Mouse (Mus musculus) neural tube, embryonic 14.5 days (tissue): Measurements from ENCODE around the gene Olfr332. TPM values are rescaled to one million over a fixed set of nuclear protein-coding genes. Genes with fewer than 3 reads are reported as not detected.
"Not testable (repeated sequence)": the region's sequence is repeated elsewhere in the genome, so short reads cannot be mapped to it uniquely, and the experiment has no call there.

Source experiments
- ATAC-seq: fragments of 200-750 bp; cut with Nextera tagmentation; 2 replicates; pipeline ENCODE4 v1.8.0; 2017; ENCODE audit warnings: low read depth, mild to moderate bottlenecking, moderate TSS enrichment, moderate library complexity
- H3K27ac ChIP-seq: fragments of 300-500 bp; sonication (generic); 2 replicates; pipeline ENCODE4 v1.5.1; 2014; ENCODE audit warnings: low read depth, mild to moderate bottlenecking, control low read depth, low read length, moderate library complexity, mixed read lengths
- H3K27me3 ChIP-seq: fragments of 300-500 bp; sonication (generic); 2 replicates; pipeline ENCODE4 v1.6.1; 2014; ENCODE audit warnings: low read length; ENCODE audit not compliant: control insufficient read depth, insufficient read depth
- H3K36me3 ChIP-seq: fragments of 300-500 bp; sonication (generic); 2 replicates; pipeline ENCODE4 v1.6.1; 2014; ENCODE audit warnings: low read length, mixed read lengths; ENCODE audit not compliant: control insufficient read depth, insufficient read depth
- H3K4me1 ChIP-seq: fragments of 300-500 bp; sonication (generic); 2 replicates; pipeline ENCODE4 v1.6.1; 2014; ENCODE audit warnings: low read length; ENCODE audit not compliant: control insufficient read depth, insufficient read depth
- H3K4me2 ChIP-seq: fragments of 300-500 bp; sonication (generic); 2 replicates; pipeline ENCODE4 v1.6.1; 2014; ENCODE audit warnings: mild to moderate bottlenecking, low read depth, low read length, control low read depth
- H3K4me3 ChIP-seq: fragments of 300-500 bp; sonication (generic); 2 replicates; pipeline ENCODE4 v1.5.1; 2014; ENCODE audit warnings: low read depth, low read length, control low read depth, mixed read lengths
- H3K9ac ChIP-seq: fragments of 300-500 bp; sonication (generic); replicated peaks from 2 replicates; pipeline ENCODE4 v1.6.1; 2014; ENCODE audit warnings: low read depth, mild to moderate bottlenecking, control low read depth, low read length, mixed read lengths
- H3K9me3 ChIP-seq: fragments of 300-500 bp; sonication (generic); 2 replicates; pipeline ENCODE4 v1.6.1; 2016; ENCODE audit warnings: low read length; ENCODE audit not compliant: control insufficient read depth
- WGBS: fragments of 180-500 bp; shearing (Covaris S2); extraction: QIAGEN DNeasy Blood & Tissue Kit; methylation state at CpG from one replicate; pipeline ENCODE4 v1.1.7; 2014; 5-methylcytosine and 5-hydroxymethylcytosine counted together
- polyA plus RNA-seq: library from polyadenylated mRNA; unstranded; fragments of >200 nt; fragmentation: Nextera tagmentation; extraction: Ambion mirVana; gene quantifications from 2 replicates; pipeline ENCODE4 v1.2.1, GENCODE M21; 2014

Gene Olfr332
- not detected in 2 replicates for polyA plus RNA-seq

DNA sequence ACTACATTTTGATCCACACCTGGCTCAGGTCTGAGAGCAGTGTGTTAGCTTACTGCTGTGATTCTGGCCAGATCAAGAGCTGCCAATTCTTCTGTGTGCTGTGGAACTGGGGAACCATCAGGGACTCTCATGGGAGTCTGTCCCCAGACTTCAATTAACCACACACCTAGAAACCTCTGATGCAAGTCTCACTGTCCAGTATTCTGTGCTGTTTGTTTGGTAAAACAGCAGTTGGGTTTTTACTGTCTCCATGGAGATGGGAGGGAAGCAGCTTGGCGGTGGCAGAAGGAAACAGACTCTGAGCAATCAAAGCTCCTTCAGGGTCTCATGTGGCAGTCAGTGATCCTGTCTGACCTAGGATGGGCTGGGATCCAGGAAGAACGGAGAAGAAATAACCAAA lies at the start of gene Olfr332:
TSS of gene Olfr332 (minus strand) at position 101 of the 400 bp plus-strand sequence.
- Histone ChIP-seq H3K36me3 (no peaks in the 10 kb centered on the region), H3K4me1 (no peaks in the 10 kb centered on the region), H3K27ac (no peak within 1 kb of the TSS), H3K9ac (no peak within 1 kb of the TSS), H3K27me3 (no peaks in the 10 kb centered on the region), H3K4me3 (no peak within 1 kb of the TSS), H3K9me3 (no peaks in the 10 kb centered on the region), H3K4me2 (no peak within 1 kb of the TSS)
- ATAC-seq, result no peak
- WGBS, result 78% methylated on average over 2 of the region's 2 CpGs

DNA sequence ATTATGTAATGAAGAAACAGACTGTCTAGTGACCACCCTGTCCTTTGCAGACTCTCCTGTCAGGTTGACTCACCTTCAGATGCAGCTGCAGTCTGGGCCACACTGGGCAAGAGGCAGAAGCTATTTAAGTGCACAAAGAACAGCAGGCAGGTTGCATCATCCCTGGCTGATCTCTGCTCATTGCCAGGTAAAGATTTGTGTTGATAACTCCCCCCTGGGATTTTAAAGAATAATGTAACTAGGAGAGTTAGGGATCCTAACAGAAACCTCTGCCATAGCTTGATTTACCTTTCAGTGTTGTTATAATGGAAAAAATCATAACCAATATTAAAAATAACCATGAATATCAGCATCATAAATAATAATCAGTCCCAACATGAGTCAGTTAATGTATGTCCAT lies 42.4 kb upstream of the Olfr332 start, which contains the start of gene Olfr330:
TSS of gene Olfr330 (minus strand) at position 101 of the 400 bp plus-strand sequence.
- not testable (repeated sequence) for ATAC-seq, H3K27ac ChIP-seq, H3K4me2 ChIP-seq, H3K36me3 ChIP-seq, H3K4me3 ChIP-seq, H3K9ac ChIP-seq, H3K4me1 ChIP-seq, H3K9me3 ChIP-seq, H3K27me3 ChIP-seq

DNA sequence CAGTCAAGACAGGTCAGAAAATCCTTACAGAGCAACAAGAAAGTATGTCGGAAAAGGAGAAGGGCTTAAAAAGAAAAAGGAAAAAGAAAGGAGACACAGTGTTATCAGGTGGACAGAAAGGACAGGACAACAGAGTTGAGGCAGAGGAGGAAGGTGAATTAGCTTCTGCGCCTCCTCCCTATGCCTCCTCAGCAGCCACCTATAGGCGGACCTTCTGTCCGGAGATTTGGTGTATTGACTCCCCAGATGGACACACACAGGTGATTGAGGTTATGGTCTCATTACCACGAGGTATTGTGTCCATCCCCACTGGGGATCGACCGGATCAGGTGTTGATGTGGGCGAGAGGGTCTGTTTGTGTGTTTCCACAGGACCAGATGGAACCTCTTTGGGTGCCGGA lies 27.4 kb upstream of the Olfr332 start:
- not testable (repeated sequence) for H3K36me3 ChIP-seq, H3K27me3 ChIP-seq, H3K4me2 ChIP-seq, H3K9me3 ChIP-seq, H3K4me1 ChIP-seq, H3K4me3 ChIP-seq, H3K9ac ChIP-seq, H3K27ac ChIP-seq, ATAC-seq
- WGBS, result 88% methylated on average over 6 of the region's 9 CpGs

DNA sequence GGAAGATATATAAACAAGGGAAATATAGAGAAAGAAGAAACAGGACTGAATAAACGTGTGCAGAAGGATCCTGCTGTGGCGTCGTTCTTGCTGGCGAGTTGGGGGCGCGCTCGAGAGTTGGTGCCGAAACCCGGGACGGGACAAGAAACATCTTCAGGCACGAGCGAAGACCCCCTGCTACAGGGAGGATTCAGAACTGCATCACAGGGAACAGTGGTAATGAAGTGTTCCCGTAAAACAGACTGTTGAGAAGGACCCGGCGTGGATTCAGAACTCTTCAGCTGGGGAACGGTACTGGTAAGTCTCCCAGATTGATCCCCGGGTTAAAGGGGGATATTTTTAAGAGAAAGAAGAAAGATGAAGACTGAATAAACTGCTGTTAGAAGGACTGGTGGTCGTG lies 26.6 kb upstream of the Olfr332 start:
- not testable (repeated sequence) for H3K36me3 ChIP-seq, H3K4me1 ChIP-seq, ATAC-seq, H3K4me2 ChIP-seq, H3K27me3 ChIP-seq, H3K4me3 ChIP-seq, H3K27ac ChIP-seq, H3K9me3 ChIP-seq, H3K9ac ChIP-seq
- 94% methylated on average over 11 of the region's 18 CpGs for WGBS

DNA sequence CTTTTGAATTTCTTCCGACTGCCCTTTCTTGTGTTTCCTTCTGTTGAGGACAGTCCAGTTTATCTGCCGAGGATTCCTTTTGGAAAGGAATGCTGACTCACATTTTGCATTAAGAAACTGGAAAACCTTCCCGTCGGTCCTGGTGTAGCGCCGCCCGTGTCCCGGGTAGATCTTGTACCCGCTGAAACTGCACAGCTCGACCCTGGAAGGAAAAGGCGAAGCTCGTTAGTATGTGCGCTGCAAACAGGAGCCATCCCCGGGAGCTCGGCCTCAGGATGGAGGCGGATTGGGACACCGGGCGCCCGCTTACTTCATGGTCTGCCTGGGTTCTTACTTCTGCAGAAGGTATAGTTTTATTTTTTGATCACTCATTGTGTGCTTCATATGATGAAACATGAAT lies 16.7 kb upstream of the Olfr332 start:
- WGBS, result 91% methylated on average over 19 of the region's 19 CpGs
- H3K4me2 ChIP-seq, result not testable (repeated sequence)

DNA sequence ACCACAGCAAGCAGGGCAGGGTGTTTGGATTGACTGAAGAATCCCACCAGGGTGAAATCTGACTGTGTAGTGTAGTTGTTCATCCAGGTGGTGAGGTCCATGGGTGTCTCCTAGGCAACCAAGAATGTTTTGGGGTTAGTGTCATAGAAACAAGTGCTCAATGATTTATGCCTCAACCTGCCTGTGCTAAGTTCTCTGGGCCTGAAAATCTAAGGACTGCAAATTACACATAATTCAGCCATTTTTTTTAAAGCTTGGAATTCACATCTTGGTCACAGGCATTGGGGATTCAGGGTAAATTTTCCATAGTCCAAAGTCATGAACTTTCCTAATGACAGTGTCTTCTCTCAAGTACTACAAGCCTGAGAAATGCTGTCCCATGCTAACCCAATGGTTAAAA lies 10.1 kb upstream of the Olfr332 start, which contains the start of gene Olfr331:
TSS of gene Olfr331 (minus strand) at position 101 of the 400 bp plus-strand sequence.
- ATAC-seq, result not testable (repeated sequence)

More for the DNA sequence above, 16.7 kb upstream of the Olfr332 start:
- not testable (repeated sequence) for ATAC-seq, H3K9me3 ChIP-seq, H3K9ac ChIP-seq, H3K4me3 ChIP-seq, H3K27ac ChIP-seq, H3K27me3 ChIP-seq, H3K4me1 ChIP-seq, H3K36me3 ChIP-seq

DNA sequence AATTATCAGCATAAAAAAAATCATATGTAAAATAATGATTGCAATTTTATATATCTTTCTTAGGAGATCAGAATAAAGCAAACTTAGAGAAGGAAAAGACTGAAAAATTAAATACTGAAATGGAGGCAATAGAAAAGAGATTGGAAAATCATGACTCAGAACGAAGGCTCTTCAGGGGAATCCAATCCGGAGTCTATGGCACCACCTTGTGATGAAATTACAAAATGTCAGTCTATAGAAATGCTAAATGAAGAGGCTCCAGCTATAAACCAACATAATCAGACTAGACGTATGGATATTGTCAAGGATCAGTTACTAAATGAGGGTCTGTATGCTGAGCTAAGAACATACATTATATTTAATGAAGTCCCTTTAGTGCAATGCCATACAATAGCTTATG lies 6.9 kb upstream of the Olfr332 start:
- WGBS, result 47% methylated on average over 3 of the region's 3 CpGs
- Histone ChIP-seq H3K27ac (no peak overlapping the region), H3K36me3 (no peaks in the 10 kb centered on the region), H3K4me2 (no peak overlapping the region), H3K27me3 (no peaks in the 10 kb centered on the region), H3K4me1 (no peaks in the 10 kb centered on the region), H3K9me3 (no peaks in the 10 kb centered on the region), H3K4me3 (no peak overlapping the region), H3K9ac (no peak overlapping the region)
- ATAC-seq, result no peak

More for the DNA sequence above, 10.1 kb upstream of the Olfr332 start, which contains the start of gene Olfr331:
- H3K36me3 ChIP-seq, H3K9me3 ChIP-seq, H3K27ac ChIP-seq, H3K4me1 ChIP-seq, H3K4me3 ChIP-seq, H3K4me2 ChIP-seq, H3K27me3 ChIP-seq, H3K9ac ChIP-seq: not testable (repeated sequence)

DNA sequence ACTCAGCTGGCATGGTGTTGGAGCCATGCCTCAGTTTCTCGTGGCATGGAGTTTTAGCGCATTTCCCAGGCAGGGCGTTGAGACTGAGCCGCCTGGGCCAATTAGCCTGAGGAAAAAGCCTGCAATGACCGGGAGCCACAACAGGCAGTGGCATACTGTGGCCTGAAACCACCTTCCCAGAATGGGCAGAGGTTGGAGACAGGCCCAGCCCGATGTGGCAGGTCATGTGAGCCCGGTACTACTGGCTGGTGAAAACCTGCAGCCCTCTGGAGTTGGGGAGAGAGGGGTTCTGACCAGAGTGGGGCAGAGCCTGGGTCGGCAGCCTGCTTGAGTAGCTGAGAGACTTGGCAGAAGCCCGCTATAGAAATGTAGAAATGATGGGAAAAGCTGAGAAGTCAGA lies 6.4 kb upstream of the Olfr332 start:
- no peaks in the 10 kb centered on the region for H3K9me3 ChIP-seq

DNA sequence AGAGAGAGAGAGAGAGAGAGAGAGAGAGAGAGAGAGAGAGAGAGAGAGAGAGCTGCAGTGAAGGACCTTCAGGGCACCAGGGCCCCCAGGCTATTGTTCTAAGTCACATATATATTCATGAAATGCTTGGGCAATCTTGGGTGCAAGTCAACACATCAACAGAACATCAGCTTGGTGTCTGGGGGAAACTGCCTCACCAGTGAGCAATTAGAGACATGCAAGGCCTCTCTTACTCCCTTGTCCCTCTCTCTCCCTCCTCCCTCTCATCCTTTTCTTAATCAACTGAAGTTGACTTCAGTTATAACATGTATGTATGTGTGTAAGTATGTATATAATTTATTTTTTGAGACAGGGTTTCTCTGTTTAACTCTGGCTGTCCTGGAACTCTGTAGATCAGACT lies 30.2 kb downstream of the Olfr332 start, which contains the start of gene Olfr30:
TSS of gene Olfr30 (minus strand) at position 101 of the 400 bp plus-strand sequence.
- no peaks in the 10 kb centered on the region for H3K9me3 ChIP-seq
- no peak within 1 kb of the TSS for H3K4me2 ChIP-seq
- no peak for ATAC-seq
- H3K27ac ChIP-seq, result no peak within 1 kb of the TSS
- no peak within 1 kb of the TSS for H3K4me3 ChIP-seq
- no peaks in the 10 kb centered on the region for H3K27me3 ChIP-seq
- H3K4me1 ChIP-seq, result no peaks in the 10 kb centered on the region
- H3K9ac ChIP-seq, result no peak within 1 kb of the TSS
- no peaks in the 10 kb centered on the region for H3K36me3 ChIP-seq

More for the DNA sequence above, 6.4 kb upstream of the Olfr332 start:
- WGBS, result 93% methylated on average over 9 of the region's 9 CpGs
- no peaks in the 10 kb centered on the region for H3K4me1 ChIP-seq
- no peaks in the 10 kb centered on the region for H3K27me3 ChIP-seq
- no peak overlapping the region for H3K4me2 ChIP-seq
- no peak overlapping the region for H3K27ac ChIP-seq
- no peak for ATAC-seq
- no peak overlapping the region for H3K9ac ChIP-seq
- no peaks in the 10 kb centered on the region for H3K36me3 ChIP-seq
- no peak overlapping the region for H3K4me3 ChIP-seq
